Mouse (Mus musculus) kidney, embryonic 14.5 days (tissue): ENCODE measurements around the gene Zfp324. TPM values are rescaled to one million over a fixed set of nuclear protein-coding genes. Genes with fewer than 3 reads are reported as not detected.
"Not testable (repeated sequence)": the region's sequence is repeated elsewhere in the genome, so short reads cannot be mapped to it uniquely, and the experiment has no call there.

Experiments
- ATAC-seq: fragments of 200-750 bp; cut with Nextera tagmentation; 2 replicates; pipeline ENCODE4 v1.8.0; 2017; ENCODE audit warnings: moderate number of reproducible peaks, mild to moderate bottlenecking, moderate TSS enrichment, moderate library complexity; ENCODE audit not compliant: low FRiP score, low TSS enrichment
- H3K27ac ChIP-seq: fragments of 300-500 bp; sonication (generic); 2 replicates; pipeline ENCODE4 v1.5.1; 2014; ENCODE audit warnings: low read depth, mild to moderate bottlenecking, low read length, moderate library complexity, mixed read lengths
- H3K27me3 ChIP-seq: fragments of 300-500 bp; sonication (generic); 2 replicates; pipeline ENCODE4 v1.6.1; 2014; ENCODE audit warnings: mild to moderate bottlenecking, low read length; ENCODE audit not compliant: control insufficient read depth, insufficient read depth
- H3K36me3 ChIP-seq: fragments of 300-500 bp; sonication (generic); 2 replicates; pipeline ENCODE4 v1.6.1; 2014; ENCODE audit warnings: low read length, mixed read lengths; ENCODE audit not compliant: control insufficient read depth, insufficient read depth
- H3K4me1 ChIP-seq: fragments of 300-500 bp; sonication (generic); 2 replicates; pipeline ENCODE4 v1.6.1; 2014; ENCODE audit warnings: low read length, mixed read lengths; ENCODE audit not compliant: control insufficient read depth, insufficient read depth
- H3K4me2 ChIP-seq: fragments of 300-500 bp; sonication (generic); replicated peaks from 2 replicates; pipeline ENCODE4 v1.6.1; 2014; ENCODE audit warnings: low read depth, mild to moderate bottlenecking, low read length
- H3K4me3 ChIP-seq: fragments of 300-500 bp; sonication (generic); 2 replicates; pipeline ENCODE4 v1.5.1; 2014; ENCODE audit warnings: mild to moderate bottlenecking, low read length
- H3K9ac ChIP-seq: fragments of 300-500 bp; sonication (generic); 2 replicates; pipeline ENCODE4 v1.6.1; 2014; ENCODE audit warnings: low read depth, mild to moderate bottlenecking, low read length, moderate library complexity
- H3K9me3 ChIP-seq: fragments of 300-500 bp; sonication (generic); 2 replicates; pipeline ENCODE4 v1.6.1; 2016; ENCODE audit warnings: low read length; ENCODE audit not compliant: control insufficient read depth
- WGBS: fragments of 180-500 bp; shearing (Covaris S2); extraction: QIAGEN DNeasy Blood & Tissue Kit; methylation state at CpG from one replicate; pipeline ENCODE4 v1.1.7; 2014; 5-methylcytosine and 5-hydroxymethylcytosine counted together
- polyA plus RNA-seq: library from polyadenylated mRNA; unstranded; fragments of >200 nt; fragmentation: Nextera tagmentation; extraction: Ambion mirVana; gene quantifications from 2 replicates; pipeline ENCODE4 v1.2.1, GENCODE M21; 2014

Zfp324 gene
- polyA plus RNA-seq = 6.9 and 9.3 TPM in 2 replicates

- H3K36me3 ChIP-seq = peaks cover 22% of the 10 kb centered on the region
- H3K4me1 ChIP-seq = peaks cover 16% of the 10 kb centered on the region; the same call in 1 of the 2 replicates
- H3K4me3 ChIP-seq = peak within 1 kb of the TSS; percentile 90
- H3K9me3 ChIP-seq = no peaks in the 10 kb centered on the region
- WGBS = 1% methylated on average over 23 of the region's 23 CpGs
- peak; percentile 90 for ATAC-seq
- peak within 1 kb of the TSS; percentile 89 for H3K9ac ChIP-seq
- no peaks in the 10 kb centered on the region for H3K27me3 ChIP-seq
- peak within 1 kb of the TSS; percentile 94 for H3K4me2 ChIP-seq
- H3K27ac ChIP-seq = peak within 1 kb of the TSS; percentile 86
These were observed at the start of gene Zfp324 for GRCm38 (mm10) chr7:12965678-12966091. Gene Zfp324 (plus strand): TSS chr7:12965838.

DNA sequence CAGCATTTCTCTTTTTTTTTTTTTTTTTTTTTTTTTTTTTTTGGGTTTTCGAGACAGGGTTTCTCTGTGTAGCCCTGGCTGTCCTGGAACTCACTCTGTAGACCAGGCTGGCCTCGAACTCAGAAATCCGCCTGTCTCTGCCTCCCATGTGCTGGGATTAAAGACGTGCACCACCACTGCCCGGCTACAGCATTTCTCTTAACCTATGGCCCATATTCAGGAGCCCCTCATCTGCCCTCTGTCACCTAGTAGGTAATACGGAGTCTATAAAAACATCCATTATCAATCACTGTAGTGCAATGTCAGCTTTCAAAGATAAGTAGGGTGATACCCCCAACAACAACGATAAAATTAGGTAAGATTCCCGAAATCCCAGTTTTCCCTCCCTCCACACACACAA lies 45.1 kb upstream of the Zfp324 start:
- not testable (repeated sequence) for H3K9me3 ChIP-seq, H3K27me3 ChIP-seq, H3K4me2 ChIP-seq, H3K4me3 ChIP-seq, ATAC-seq, H3K9ac ChIP-seq, H3K27ac ChIP-seq
- Histone ChIP-seq H3K36me3 (peaks cover 25% of the 10 kb centered on the region), H3K4me1 (peaks cover 14% of the 10 kb centered on the region; the same call in 1 of the 2 replicates)
- WGBS = 87% methylated on average over 7 of the region's 8 CpGs

DNA sequence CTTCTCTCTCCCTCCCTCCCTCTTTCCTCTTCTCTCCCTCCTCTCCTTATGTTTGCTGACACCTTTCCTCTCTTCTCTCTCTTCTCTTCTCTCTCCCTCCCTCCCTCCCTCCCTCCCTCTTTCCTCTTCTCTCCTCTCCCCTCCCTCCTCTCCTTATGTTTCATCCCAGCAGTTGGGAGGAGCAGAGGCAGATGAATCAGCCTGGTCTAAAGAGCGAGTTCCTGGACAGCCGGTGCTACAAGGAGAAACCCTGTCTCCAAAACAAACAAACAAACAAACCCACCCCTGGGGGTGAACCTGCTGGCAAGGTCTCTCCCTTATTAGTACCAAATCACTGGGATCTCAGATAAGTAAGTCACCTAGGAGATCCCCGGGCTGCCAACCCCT lies 44.3 kb upstream of the Zfp324 start:
- Histone ChIP-seq H3K27ac (peak overlapping the region; percentile 94), H3K36me3 (peaks cover 34% of the 10 kb centered on the region), H3K9ac (peak overlapping the region; percentile 83), H3K9me3 (no peaks in the 10 kb centered on the region), H3K4me2 (peak overlapping the region; percentile 72), H3K4me3 (peak overlapping the region; percentile 74), H3K27me3 (no peaks in the 10 kb centered on the region), H3K4me1 (peaks cover 14% of the 10 kb centered on the region; the same call in 1 of the 2 replicates)
- ATAC-seq = peak; percentile 18
- 0% methylated on average over 3 of the region's 3 CpGs for WGBS

DNA sequence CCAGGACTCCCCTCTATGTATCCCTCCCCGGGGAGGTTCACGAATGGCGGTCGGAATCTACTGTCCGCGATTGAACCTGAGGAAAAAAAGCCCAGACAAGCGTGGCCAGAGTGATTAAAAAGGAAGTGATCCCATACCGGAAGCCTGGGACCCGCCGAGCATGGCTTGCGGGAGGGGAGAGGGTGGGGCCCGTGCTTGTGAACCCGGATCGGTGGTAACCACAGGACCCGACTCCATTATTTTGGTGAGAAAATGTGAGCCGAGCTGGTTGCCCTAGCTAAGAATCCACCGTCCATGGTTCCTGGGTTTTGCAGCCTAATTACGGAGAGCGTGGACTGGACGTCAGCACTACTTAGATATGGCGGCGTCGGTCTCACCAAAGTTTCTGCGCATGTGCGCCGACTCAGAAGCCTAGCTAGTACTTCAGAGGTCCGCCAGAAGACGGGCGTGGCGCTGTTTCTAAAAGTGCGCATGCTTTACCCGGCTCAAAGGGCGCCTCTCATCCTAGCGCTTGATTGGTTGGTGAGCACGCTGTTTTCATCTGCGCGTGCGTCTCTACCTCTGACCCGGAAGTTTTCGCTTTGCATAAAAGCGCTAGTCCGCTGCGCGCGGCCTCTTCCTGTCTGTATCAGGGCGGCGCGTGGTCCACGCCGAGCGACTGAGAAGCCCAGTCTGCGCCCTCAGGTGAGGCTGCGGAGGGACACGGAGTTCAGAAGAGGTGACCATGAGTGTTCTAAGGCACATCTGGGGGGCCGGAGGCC lies 43.8 kb upstream of the Zfp324 start, which contains the start of gene Rps5:
Gene Rps5 (plus strand): TSS at position 586 of the 761 bp plus-strand sequence.
- Histone ChIP-seq H3K27me3 (no peaks in the 10 kb centered on the region), H3K27ac (peak within 1 kb of the TSS; percentile 94), H3K4me3 (peak within 1 kb of the TSS; percentile 74), H3K4me1 (peaks cover 14% of the 10 kb centered on the region; the same call in 1 of the 2 replicates), H3K4me2 (peak within 1 kb of the TSS; percentile 91), H3K9me3 (no peaks in the 10 kb centered on the region), H3K36me3 (peaks cover 39% of the 10 kb centered on the region), H3K9ac (peak within 1 kb of the TSS; percentile 90)
- peak; percentile 98 for ATAC-seq
- WGBS = under 1% methylated on average over 55 of the region's 55 CpGs

DNA sequence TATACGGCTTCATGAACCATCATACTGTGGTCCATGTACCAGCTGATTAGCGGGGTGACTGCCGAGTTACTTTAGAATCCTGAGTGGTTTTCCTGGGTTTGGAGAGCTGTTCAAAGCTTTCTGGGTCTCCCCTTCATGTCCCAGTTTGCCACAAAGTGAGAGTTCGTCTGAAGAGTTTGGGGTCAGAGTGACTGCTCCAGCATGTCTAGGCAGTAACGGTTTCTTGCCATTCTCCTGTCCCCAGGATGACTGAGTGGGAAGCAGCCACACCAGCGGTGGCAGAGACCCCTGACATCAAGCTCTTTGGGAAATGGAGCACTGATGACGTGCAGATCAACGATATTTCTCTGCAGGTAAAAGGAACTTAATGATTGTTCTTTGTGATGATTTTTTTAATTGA lies 42.9 kb upstream of the Zfp324 start:
- peaks cover 43% of the 10 kb centered on the region for H3K36me3 ChIP-seq
- H3K27me3 ChIP-seq = peaks cover under 1% of the 10 kb centered on the region; the same call in 1 of the 2 replicates
- peaks cover 14% of the 10 kb centered on the region; the same call in 1 of the 2 replicates for H3K4me1 ChIP-seq
- 4% methylated on average over 8 of the region's 8 CpGs for WGBS
- peak overlapping the region; percentile 56; the same call in 1 of the 2 replicates for H3K27ac ChIP-seq
- peak overlapping the region; percentile 90 for H3K9ac ChIP-seq
- H3K4me3 ChIP-seq = peak overlapping the region; percentile 74
- peak overlapping the region; percentile 91 for H3K4me2 ChIP-seq
- ATAC-seq = no peak
- H3K9me3 ChIP-seq = no peaks in the 10 kb centered on the region

- Histone ChIP-seq H3K27me3 (peaks cover 10% of the 10 kb centered on the region), H3K4me1 (peaks cover 14% of the 10 kb centered on the region; the same call in 1 of the 2 replicates), H3K9me3 (no peaks in the 10 kb centered on the region), H3K4me3 (no peak overlapping the region), H3K27ac (no peak overlapping the region), H3K4me2 (no peak overlapping the region), H3K36me3 (peaks cover 43% of the 10 kb centered on the region), H3K9ac (no peak overlapping the region)
- no peak for ATAC-seq
- WGBS = 83% methylated on average over 7 of the region's 7 CpGs
These were observed 39.3 kb upstream of the Zfp324 start for GRCm38 (mm10) chr7:12926316-12926715.

GRCm38 (mm10) chr7:12927191-12927680 lies 38.4 kb upstream of the Zfp324 start, which contains the start of gene Rnf225:
Gene Rnf225 (plus strand): TSS chr7:12927416.
- Histone ChIP-seq H3K9me3 (no peaks in the 10 kb centered on the region), H3K4me3 (peak within 1 kb of the TSS; percentile 34), H3K4me2 (peak within 1 kb of the TSS; percentile 72), H3K27me3 (peaks cover 10% of the 10 kb centered on the region), H3K27ac (no peak within 1 kb of the TSS), H3K9ac (peak within 1 kb of the TSS; percentile 53), H3K4me1 (peaks cover 14% of the 10 kb centered on the region; the same call in 1 of the 2 replicates), H3K36me3 (peaks cover 43% of the 10 kb centered on the region)
- WGBS = 25% methylated on average over 8 of the region's 8 CpGs
- peak; percentile 52 for ATAC-seq

DNA sequence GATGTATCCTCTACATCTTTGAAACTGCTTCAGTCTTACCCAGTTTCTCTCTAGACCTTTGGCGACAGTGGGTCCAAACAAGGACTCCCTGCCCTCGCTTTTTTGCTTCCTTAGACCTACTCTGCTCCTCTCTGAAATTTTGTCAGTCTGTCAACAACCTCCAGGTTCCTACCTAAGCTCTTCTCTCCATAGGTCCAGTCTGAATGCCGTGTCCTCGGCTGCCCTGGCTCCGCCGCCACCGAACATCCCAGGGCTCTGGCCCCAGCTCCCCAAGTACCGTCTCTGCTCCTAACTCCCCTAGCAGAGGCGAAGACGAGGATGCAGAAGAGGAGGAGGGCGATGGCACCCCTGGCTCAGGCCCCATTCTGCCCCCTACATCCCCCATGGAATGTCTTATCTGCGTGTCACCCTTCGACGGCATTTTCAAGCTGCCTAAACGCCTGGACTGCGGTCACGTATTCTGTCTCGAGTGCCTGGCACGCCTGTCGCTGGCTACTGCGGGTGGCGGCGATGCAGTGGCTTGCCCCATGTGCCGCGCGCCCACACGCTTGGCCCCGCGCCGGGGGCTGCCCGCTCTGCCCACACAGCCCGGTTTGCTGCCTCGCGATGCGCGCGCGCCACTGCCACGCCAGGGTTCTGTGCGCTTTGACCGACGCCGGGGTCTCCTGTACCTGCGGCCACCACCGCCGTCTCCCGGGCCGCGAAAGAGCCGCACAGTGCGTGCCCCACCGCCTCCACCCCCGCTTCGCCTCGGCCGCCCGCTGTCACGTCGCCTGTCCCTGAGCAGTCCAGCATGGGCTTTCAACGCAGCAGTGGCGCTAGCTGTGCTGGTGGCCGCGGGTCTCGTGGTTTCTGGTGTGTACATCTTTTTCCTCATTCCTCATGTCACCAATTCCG lies 37.7 kb upstream of the Zfp324 start:
- Histone ChIP-seq H3K9me3 (no peaks in the 10 kb centered on the region), H3K4me3 (peak overlapping the region; percentile 34), H3K27ac (no peak overlapping the region), H3K4me1 (peaks cover 12% of the 10 kb centered on the region; the same call in 1 of the 2 replicates), H3K27me3 (peaks cover 10% of the 10 kb centered on the region), H3K4me2 (peak overlapping the region; percentile 72), H3K9ac (peak overlapping the region; percentile 53), H3K36me3 (peaks cover 43% of the 10 kb centered on the region)
- ATAC-seq = peak; percentile 65; the same call in 1 of the 2 replicates
- 2% methylated on average over 61 of the region's 65 CpGs for WGBS
